Mouse (Mus musculus): Measurements from ENCODE around the gene Olfr38. TPM values are rescaled to one million over a fixed set of nuclear protein-coding genes. Genes with fewer than 3 reads are reported as not detected.

Gene Olfr38
- total and polyA plus RNA-seq, 2 experiments from 2014 or later = not detected

DNA sequence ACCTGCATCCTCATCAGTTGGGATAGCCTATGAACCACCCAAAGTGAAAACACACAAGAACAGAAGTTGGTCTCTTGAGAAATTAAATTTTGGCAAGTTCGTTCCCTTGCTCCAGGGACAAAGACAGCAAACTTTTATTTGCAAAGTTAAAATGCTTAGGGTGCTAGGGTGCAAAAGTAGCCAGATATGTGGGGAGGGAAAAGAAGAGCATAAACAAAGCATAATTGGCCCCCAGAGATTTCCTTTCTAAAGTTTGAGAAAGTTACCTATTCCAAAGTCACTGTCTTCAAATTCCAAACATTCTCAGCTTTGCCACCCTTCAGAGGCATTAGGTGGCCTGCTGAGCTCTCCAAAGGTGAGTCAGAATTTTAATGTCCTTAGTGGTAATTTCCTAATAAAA is 55.4 kb downstream of the Olfr38 start, which contains the start of gene Olfr450:
Gene Olfr450 (plus strand): TSS at position 301 of the 400 bp plus-strand sequence.
- H3K9ac ChIP-seq (replicated peaks; ENCODE audit: low read length, poor library complexity, severe bottlenecking) = no peak within 1 kb of the TSS
- ATAC-seq (ENCODE audit: low FRiP score) = no peak
- DNase-seq (ENCODE audit: low spot score) = no peak
- no peak within 1 kb of the TSS for H3K27ac ChIP-seq (ENCODE audit: low read depth, low read length)
- H3K36me3 ChIP-seq (ENCODE audit: insufficient read depth, low read length) = no peaks in the 10 kb centered on the region
- no peaks in the 10 kb centered on the region for H3K4me1 ChIP-seq (ENCODE audit: insufficient read depth, low read length)
- WGBS = 97% methylated on average over 1 of the region's 1 CpGs
- no peak within 1 kb of the TSS for H3K4me3 ChIP-seq (ENCODE audit: low read depth, low read length)
- no peak for TF ChIP-seq CTCF (IDR thresholded peaks at IDR 0.05)
- H3K4me2 ChIP-seq (ENCODE audit: low read depth, low read length, poor library complexity, severe bottlenecking) = no peak within 1 kb of the TSS
- H3K9me3 ChIP-seq (ENCODE audit: low read length) = no peaks in the 10 kb centered on the region
- H3K27me3 ChIP-seq (ENCODE audit: insufficient read depth, low read length) = no peaks in the 10 kb centered on the region

Other genes with a start within 250 kb of the Olfr38 start
- not detected in 2 replicates for gene Olfr455, start 208.8 kb upstream of the Olfr38 start, total RNA-seq (2014; rRNA removed)
- not detected in 2 replicates for gene Olfr455, start 208.8 kb upstream of the Olfr38 start, polyA plus RNA-seq (2015; fragmentation: Nextera tagmentation; extraction: Ambion mirVana)
- gene Tcaf3, start 158.7 kb upstream of the Olfr38 start, total RNA-seq (2014; rRNA removed) = not detected in 2 replicates
- gene Tcaf3, start 158.7 kb upstream of the Olfr38 start, polyA plus RNA-seq (2015; fragmentation: Nextera tagmentation; extraction: Ambion mirVana) = not detected in 2 replicates
- gene Tcaf2, start 111.2 kb upstream of the Olfr38 start, total RNA-seq (2014; rRNA removed) = 3.1 and 4.7 TPM in 2 replicates
- gene Tcaf2, start 111.2 kb upstream of the Olfr38 start, polyA plus RNA-seq (2015; fragmentation: Nextera tagmentation; extraction: Ambion mirVana) = 1.5 and 1.8 TPM in 2 replicates
- gene Tcaf1, start 46.3 kb upstream of the Olfr38 start, total RNA-seq (2014; rRNA removed) = 306 and 314 TPM in 2 replicates
- 195 and 199 TPM in 2 replicates for gene Tcaf1, start 46.3 kb upstream of the Olfr38 start, polyA plus RNA-seq (2015; fragmentation: Nextera tagmentation; extraction: Ambion mirVana)
- not detected in 2 replicates for gene Olfr453, start 17.0 kb upstream of the Olfr38 start, total RNA-seq (2014; rRNA removed)
- not detected in 2 replicates for gene Olfr453, start 17.0 kb upstream of the Olfr38 start, polyA plus RNA-seq (2015; fragmentation: Nextera tagmentation; extraction: Ambion mirVana)
- gene Olfr452, start 28.7 kb downstream of the Olfr38 start, total RNA-seq (2014; rRNA removed) = not detected in 2 replicates
- not detected in 2 replicates for gene Olfr452, start 28.7 kb downstream of the Olfr38 start, polyA plus RNA-seq (2015; fragmentation: Nextera tagmentation; extraction: Ambion mirVana)
- not detected in 2 replicates for gene Olfr450, start 55.5 kb downstream of the Olfr38 start, total RNA-seq (2014; rRNA removed)
- gene Olfr450, start 55.5 kb downstream of the Olfr38 start, polyA plus RNA-seq (2015; fragmentation: Nextera tagmentation; extraction: Ambion mirVana) = not detected in 2 replicates
- gene Olfr449, start 78.0 kb downstream of the Olfr38 start, total RNA-seq (2014; rRNA removed) = not detected in 2 replicates
- not detected in 2 replicates for gene Olfr449, start 78.0 kb downstream of the Olfr38 start, polyA plus RNA-seq (2015; fragmentation: Nextera tagmentation; extraction: Ambion mirVana)
- gene Olfr448, start 134.0 kb downstream of the Olfr38 start, total RNA-seq (2014; rRNA removed) = not detected in 2 replicates
- gene Olfr448, start 134.0 kb downstream of the Olfr38 start, polyA plus RNA-seq (2015; fragmentation: Nextera tagmentation; extraction: Ambion mirVana) = not detected in 2 replicates
- not detected in 2 replicates for gene Olfr447, start 152.5 kb downstream of the Olfr38 start, total RNA-seq (2014; rRNA removed)
- gene Olfr447, start 152.5 kb downstream of the Olfr38 start, polyA plus RNA-seq (2015; fragmentation: Nextera tagmentation; extraction: Ambion mirVana) = not detected in 2 replicates
- not detected in 2 replicates for gene Olfr446, start 165.0 kb downstream of the Olfr38 start, total RNA-seq (2014; rRNA removed)
- not detected in 2 replicates for gene Olfr446, start 165.0 kb downstream of the Olfr38 start, polyA plus RNA-seq (2015; fragmentation: Nextera tagmentation; extraction: Ambion mirVana)
- not detected in 2 replicates for gene Olfr444, start 192.7 kb downstream of the Olfr38 start, total RNA-seq (2014; rRNA removed)
- not detected in 2 replicates for gene Olfr444, start 192.7 kb downstream of the Olfr38 start, polyA plus RNA-seq (2015; fragmentation: Nextera tagmentation; extraction: Ambion mirVana)